Mouse (Mus musculus) E14TG2a.4 (cell line): ENCODE measurements at regions not wholly inside any gene's neighbourhood (a gene's known extent, or its start where the extent isn't known, plus 50 kb on each side); places are given as distances from the start of the nearest gene placed in this dataset.

Source experiments
- H3K27me3 ChIP-seq: 2 replicates; pipeline ENCODE4 v1.6.1; 2014; ENCODE audit warnings: low read length, control low read depth; ENCODE audit not compliant: insufficient read depth
- H3K36me3 ChIP-seq: 2 replicates; pipeline ENCODE4 v1.6.1; 2014; ENCODE audit warnings: low read length, control low read depth; ENCODE audit not compliant: insufficient read depth
- H3K4me1 ChIP-seq: replicated peaks from 2 replicates; pipeline ENCODE4 v1.6.1; 2014; ENCODE audit warnings: low read depth, low read length, control low read depth
- H3K4me3 ChIP-seq: replicated peaks from 2 replicates; pipeline ENCODE4 v1.5.1; 2014; ENCODE audit warnings: mild to moderate bottlenecking, low read length
- H3K9me3 ChIP-seq: 2 replicates; pipeline ENCODE4 v1.6.1; 2014; ENCODE audit warnings: low read length, control low read depth
- CTCF ChIP-seq: conservative IDR thresholded peaks from 2 replicates; pipeline ENCODE4 v1.5.1; 2014; ENCODE audit warnings: low read length
- NANOG ChIP-seq: IDR thresholded peaks from 2 replicates; pipeline ENCODE4 v1.6.1; 2014; ENCODE audit warnings: borderline replicate concordance, low read length, mixed read lengths
- POU5F1 ChIP-seq: IDR thresholded peaks from 2 replicates; pipeline ENCODE4 v1.6.1; 2014; ENCODE audit warnings: low read length, borderline replicate concordance

- Histone ChIP-seq H3K4me3 (no peak overlapping the region), H3K27me3 (peaks cover 10% of the 10 kb centered on the region; the same call in 1 of the 2 replicates), H3K9me3 (no peaks in the 10 kb centered on the region), H3K36me3 (no peaks in the 10 kb centered on the region), H3K4me1 (no peaks in the 10 kb centered on the region)
- TF ChIP-seq CTCF = no peak
- TF ChIP-seq NANOG = no peak
- TF ChIP-seq POU5F1 = no peak
Measured at GRCm38 (mm10) chr3:102336184-102336583, 131.7 kb upstream of the Vangl1 start.

- Histone ChIP-seq H3K9me3 (no peaks in the 10 kb centered on the region), H3K4me1 (no peaks in the 10 kb centered on the region), H3K36me3 (no peaks in the 10 kb centered on the region), H3K4me3 (no peak overlapping the region), H3K27me3 (peaks cover 10% of the 10 kb centered on the region; the same call in 1 of the 2 replicates)
- TF ChIP-seq CTCF = peak; percentile 91
- no peak for TF ChIP-seq POU5F1
- TF ChIP-seq NANOG = no peak
Measured at GRCm38 (mm10) chr3:102335146-102335545, 130.7 kb upstream of the Vangl1 start.

- peaks cover 10% of the 10 kb centered on the region; the same call in 1 of the 2 replicates for H3K27me3 ChIP-seq
- no peaks in the 10 kb centered on the region for H3K4me1 ChIP-seq
- H3K9me3 ChIP-seq = no peaks in the 10 kb centered on the region
- H3K36me3 ChIP-seq = no peaks in the 10 kb centered on the region
- H3K4me3 ChIP-seq = no peak overlapping the region
- no peak for TF ChIP-seq NANOG
- TF ChIP-seq CTCF = no peak
- no peak for TF ChIP-seq POU5F1
Measured at GRCm38 (mm10) chr3:102332221-102332620, 127.7 kb upstream of the Vangl1 start.

- no peak overlapping the region for H3K4me3 ChIP-seq
- no peaks in the 10 kb centered on the region for H3K4me1 ChIP-seq
- H3K36me3 ChIP-seq = no peaks in the 10 kb centered on the region
- H3K27me3 ChIP-seq = no peaks in the 10 kb centered on the region
- no peaks in the 10 kb centered on the region for H3K9me3 ChIP-seq
- TF ChIP-seq NANOG = no peak
- TF ChIP-seq CTCF = no peak
- TF ChIP-seq POU5F1 = no peak
Measured at GRCm38 (mm10) chr3:102319331-102319730, 114.8 kb upstream of the Vangl1 start.

GRCm38 (mm10) chr3:102316151-102316550 is 111.7 kb upstream of the Vangl1 start:
- Histone ChIP-seq H3K9me3 (no peaks in the 10 kb centered on the region), H3K27me3 (peaks cover 2% of the 10 kb centered on the region; the same call in 1 of the 2 replicates), H3K4me1 (no peaks in the 10 kb centered on the region), H3K4me3 (no peak overlapping the region), H3K36me3 (no peaks in the 10 kb centered on the region)
- TF ChIP-seq POU5F1 (no peak), CTCF (no peak), NANOG (no peak)

- H3K9me3 ChIP-seq = no peaks in the 10 kb centered on the region
- H3K4me1 ChIP-seq = 0 out of 2 replicates have a peak, but pooled peaks cover 4% of the 10 kb centered on the region
- no peaks in the 10 kb centered on the region for H3K36me3 ChIP-seq
- no peak overlapping the region for H3K4me3 ChIP-seq
- H3K27me3 ChIP-seq = peaks cover 9% of the 10 kb centered on the region
- TF ChIP-seq POU5F1 = no peak
- TF ChIP-seq CTCF = no peak
- TF ChIP-seq NANOG = no peak
Measured at GRCm38 (mm10) chr3:102311482-102312225, 107.2 kb upstream of the Vangl1 start.

GRCm38 (mm10) chr3:102310243-102310642 is 105.8 kb upstream of the Vangl1 start:
- Histone ChIP-seq H3K36me3 (no peaks in the 10 kb centered on the region), H3K4me3 (no peak overlapping the region), H3K9me3 (no peaks in the 10 kb centered on the region), H3K27me3 (peaks cover 9% of the 10 kb centered on the region), H3K4me1 (0 out of 2 replicates have a peak, but pooled peaks cover 4% of the 10 kb centered on the region)
- TF ChIP-seq CTCF (no peak), POU5F1 (no peak), NANOG (no peak)

- Histone ChIP-seq H3K4me1 (0 out of 2 replicates have a peak, but pooled peaks cover 4% of the 10 kb centered on the region), H3K36me3 (no peaks in the 10 kb centered on the region), H3K9me3 (no peaks in the 10 kb centered on the region), H3K27me3 (peaks cover 9% of the 10 kb centered on the region), H3K4me3 (no peak overlapping the region)
- TF ChIP-seq CTCF (peak; percentile 60), NANOG (no peak)
Measured at GRCm38 (mm10) chr3:102309756-102310155, 105.3 kb upstream of the Vangl1 start.

- TF ChIP-seq POU5F1 (no peak), NANOG (no peak), CTCF (no peak)
- no peaks in the 10 kb centered on the region for H3K9me3 ChIP-seq
- H3K4me3 ChIP-seq = no peak overlapping the region
- no peaks in the 10 kb centered on the region for H3K36me3 ChIP-seq
- peaks cover 9% of the 10 kb centered on the region for H3K27me3 ChIP-seq
- 0 out of 2 replicates have a peak, but pooled peaks cover 4% of the 10 kb centered on the region for H3K4me1 ChIP-seq
Measured at GRCm38 (mm10) chr3:102307656-102308055, 103.2 kb upstream of the Vangl1 start.
